In the genomic region with DNA sequence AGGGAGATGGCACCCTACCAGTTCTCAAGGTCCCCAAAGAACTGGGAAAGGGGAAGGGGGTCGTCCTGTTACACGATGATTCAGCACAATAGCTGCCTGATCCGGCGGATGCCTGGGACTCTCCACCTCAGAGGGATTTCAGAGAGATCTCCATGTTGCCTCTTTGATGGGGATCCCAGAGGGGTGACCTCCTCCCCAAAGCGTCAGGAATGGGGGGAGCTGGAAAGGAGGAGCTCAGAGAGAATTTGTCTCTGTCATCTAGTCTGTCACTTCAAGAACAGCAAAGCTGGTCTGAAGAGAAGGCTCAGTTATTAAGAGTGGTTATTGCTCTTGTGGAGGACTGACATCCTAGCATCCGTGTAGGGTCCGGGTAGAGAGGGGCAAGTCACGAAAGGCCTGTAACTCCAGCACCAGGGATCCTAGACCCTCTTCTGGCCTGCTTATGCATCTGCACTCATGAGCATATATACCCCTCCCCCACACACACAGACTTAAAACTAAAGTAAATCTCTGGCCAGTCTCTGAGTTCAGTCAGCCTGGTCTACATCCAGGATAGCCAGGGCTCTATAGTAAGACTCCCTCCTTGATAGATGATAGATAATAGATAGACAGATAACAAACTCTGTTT, we compare ENCODE assay signal across 7 mouse cellular contexts. TPM values are rescaled to one million over a fixed set of nuclear protein-coding genes. Genes with fewer than 3 reads are reported as not detected.
DNase-seq lines count a peak whose midpoint lies in the region; ATAC-seq and TF ChIP-seq lines count a peak whose summit lies in the region.

No protein-coding gene starts in this region.

- peaks cover 34% of the 10 kb centered on the region for H3K4me1 ChIP-seq in lung, embryonic 16.5 days (replicated peaks; ENCODE audit: control insufficient read depth, insufficient read depth, low read length)
- H3K4me1 ChIP-seq in embryonic fibroblast, embryonic 13.5 days (ENCODE audit: control insufficient read depth, insufficient read depth, low read length) = peaks cover 3% of the 10 kb centered on the region; the same call in 1 of the 2 replicates
- peaks cover 39% of the 10 kb centered on the region for H3K4me1 ChIP-seq in limb, embryonic 13.5 days
- peaks cover 34% of the 10 kb centered on the region for H3K4me1 ChIP-seq in stomach, embryonic 15.5 days

- TF ChIP-seq CTCF in embryonic fibroblast, embryonic 13.5 days (IDR thresholded peaks at IDR 0.05; ENCODE audit: borderline replicate concordance, insufficient read depth, low read length) = no peak

- H3K9ac ChIP-seq in lung, embryonic 16.5 days (ENCODE audit: low read length) = no peak overlapping the region
- no peak overlapping the region for H3K9ac ChIP-seq in limb, embryonic 13.5 days
- H3K9ac ChIP-seq in stomach, embryonic 15.5 days = no peak overlapping the region

- no peaks in the 10 kb centered on the region for H3K36me3 ChIP-seq in lung, embryonic 16.5 days (ENCODE audit: control insufficient read depth, insufficient read depth, low read length)
- peaks cover 9% of the 10 kb centered on the region; the same call in 1 of the 2 replicates for H3K36me3 ChIP-seq in limb, embryonic 13.5 days
- H3K36me3 ChIP-seq in stomach, embryonic 15.5 days = no peaks in the 10 kb centered on the region

- no peak for ATAC-seq in lung, embryonic 16.5 days (ENCODE audit: low read depth)
- no peak for ATAC-seq in limb, embryonic 13.5 days (ENCODE audit: low FRiP score, low read depth)
- no peak for ATAC-seq in stomach, embryonic 15.5 days (ENCODE audit: insufficient read depth, low FRiP score, low read depth)

- no peak for TF ChIP-seq POLR2A in embryonic fibroblast, embryonic 13.5 days (IDR thresholded peaks at IDR 0.05; ENCODE audit: low read depth, low read length)

- WGBS in lung, embryonic 16.5 days = 6% methylated on average over 8 of the region's 8 CpGs
- 19% methylated on average over 8 of the region's 8 CpGs for WGBS in limb, embryonic 13.5 days
- WGBS in stomach, embryonic 15.5 days = 20% methylated on average over 8 of the region's 8 CpGs

- H3K9me3 ChIP-seq in lung, embryonic 16.5 days (ENCODE audit: control insufficient read depth, low read length) = no peaks in the 10 kb centered on the region
- no peaks in the 10 kb centered on the region for H3K9me3 ChIP-seq in limb, embryonic 13.5 days
- H3K9me3 ChIP-seq in stomach, embryonic 15.5 days = no peaks in the 10 kb centered on the region

- H3K4me2 ChIP-seq in lung, embryonic 16.5 days (ENCODE audit: low read depth, low read length) = peak overlapping the region; percentile 66
- H3K4me2 ChIP-seq in limb, embryonic 13.5 days (replicated peaks) = peak overlapping the region; percentile 92
- peak overlapping the region; percentile 88 for H3K4me2 ChIP-seq in stomach, embryonic 15.5 days

- no peak overlapping the region for H3K27ac ChIP-seq in lung, embryonic 16.5 days (ENCODE audit: low read length)
- no peak overlapping the region for H3K27ac ChIP-seq in embryonic fibroblast, embryonic 13.5 days (ENCODE audit: insufficient read depth, low read length)
- H3K27ac ChIP-seq in limb, embryonic 13.5 days = no peak overlapping the region
- H3K27ac ChIP-seq in stomach, embryonic 15.5 days = no peak overlapping the region

- DNase-seq in lung, postnatal 10 days = no peak
- no peak for DNase-seq in T-cell, adult 2 months (ENCODE audit: low spot score)
- DNase-seq in layer of hippocampus, postnatal 10 days (ENCODE audit: low spot score in 2 of 2) = no peak

- no peaks in the 10 kb centered on the region; the same call in 1 of the 2 replicates for H3K27me3 ChIP-seq in lung, embryonic 16.5 days (ENCODE audit: control insufficient read depth, insufficient read depth, low read depth, low read length)
- peaks cover 19% of the 10 kb centered on the region for H3K27me3 ChIP-seq in limb, embryonic 13.5 days
- no peaks in the 10 kb centered on the region for H3K27me3 ChIP-seq in stomach, embryonic 15.5 days (replicated peaks)

- H3K4me3 ChIP-seq in lung, embryonic 16.5 days (ENCODE audit: low read length) = peak overlapping the region; percentile 77; the same call in 1 of the 2 replicates
- H3K4me3 ChIP-seq in embryonic fibroblast, embryonic 13.5 days (ENCODE audit: insufficient read depth, low read length) = peak overlapping the region; percentile 82; the same call in 1 of the 2 replicates
- H3K4me3 ChIP-seq in limb, embryonic 13.5 days = peak overlapping the region; percentile 73
- H3K4me3 ChIP-seq in stomach, embryonic 15.5 days (replicated peaks) = peak overlapping the region; percentile 81

RNA-seq across cellular contexts. Expression of a gene that starts 0.9 kb away (rescaled TPM):
- polyA plus RNA-seq in lung, embryonic 16.5 days (2015; fragmentation: Nextera tagmentation; extraction: Ambion mirVana) = 97.5 and 98.0 TPM in 2 replicates
- 25.3 and 28.7 TPM in 2 replicates for polyA plus RNA-seq in embryonic fibroblast, embryonic 13.5 days (2011; ENCODE audit: insufficient read length, low read depth, missing spikeins)
- polyA plus RNA-seq in limb, embryonic 13.5 days (2015; fragmentation: Nextera tagmentation; extraction: Ambion mirVana) = 56.9 and 58.7 TPM in 2 replicates
- 125 and 130 TPM in 2 replicates for polyA plus RNA-seq in stomach, embryonic 15.5 days (2015; fragmentation: Nextera tagmentation; extraction: Ambion mirVana)
- total RNA-seq in layer of hippocampus, postnatal 10 days (2021) = 10 to 100 TPM; 43.8 to 46.9 TPM

RNA-seq across cellular contexts. Expression of a gene that starts 29.4 kb away (rescaled TPM):
- not detected in 2 replicates for polyA plus RNA-seq in lung, embryonic 16.5 days (2015; fragmentation: Nextera tagmentation; extraction: Ambion mirVana)
- not detected in 2 replicates for polyA plus RNA-seq in embryonic fibroblast, embryonic 13.5 days (2011; ENCODE audit: insufficient read length, low read depth, missing spikeins)
- not detected in 2 replicates for polyA plus RNA-seq in limb, embryonic 13.5 days (2015; fragmentation: Nextera tagmentation; extraction: Ambion mirVana)
- 0.42 and 0.79 TPM in 2 replicates for polyA plus RNA-seq in stomach, embryonic 15.5 days (2015; fragmentation: Nextera tagmentation; extraction: Ambion mirVana)
- not detected for total RNA-seq in layer of hippocampus, postnatal 10 days (2021)

RNA-seq across cellular contexts. Expression of a gene that starts 49.6 kb away (rescaled TPM):
- not detected in 2 replicates for polyA plus RNA-seq in lung, embryonic 16.5 days (2015; fragmentation: Nextera tagmentation; extraction: Ambion mirVana)
- not detected in 2 replicates for polyA plus RNA-seq in embryonic fibroblast, embryonic 13.5 days (2011; ENCODE audit: insufficient read length, low read depth, missing spikeins)
- 0.20 TPM in 1 of 2 replicates, not detected in the other for polyA plus RNA-seq in limb, embryonic 13.5 days (2015; fragmentation: Nextera tagmentation; extraction: Ambion mirVana)
- 475 and 519 TPM in 2 replicates for polyA plus RNA-seq in stomach, embryonic 15.5 days (2015; fragmentation: Nextera tagmentation; extraction: Ambion mirVana)
- total RNA-seq in layer of hippocampus, postnatal 10 days (2021) = not detected

Comparison
In these comparisons a context has a peak if more than half of its experiments do, and no peak if none do; other contexts are left out.
1. RNA of a gene that starts 49.6 kb away (polyA plus RNA-seq): 475 to 519 TPM in stomach, embryonic 15.5 days; not detected in lung, embryonic 16.5 days, not detected in embryonic fibroblast, embryonic 13.5 days and 0.20 TPM in limb, embryonic 13.5 days; every median in the first group is over 100 times any median in the second.
2. Peak in every context shown above with its lines, with median percentiles within 50 percentile points of each other: H3K4me2 ChIP-seq and H3K4me3 ChIP-seq.